Mouse (Mus musculus): Measurements from ENCODE around the gene Psmb5.

The Psmb5 gene

GRCm38 (mm10) chr14:54617897-54618365 is at the start of gene Psmb5:
Gene Psmb5 (minus strand): TSS chr14:54618022.
- DNase-seq (ENCODE audit: low read depth, low spot score) = peak; percentile 96

GRCm38 (mm10) chr14:54664477-54665222 is 46.8 kb upstream of the Psmb5 start:
- peak; percentile 91 for DNase-seq (ENCODE audit: low read depth, low spot score)

GRCm38 (mm10) chr14:54660009-54660408 is 42.2 kb upstream of the Psmb5 start:
- peak; percentile 49 for DNase-seq (ENCODE audit: low read depth, low spot score)

GRCm38 (mm10) chr14:54653496-54653895 is 35.7 kb upstream of the Psmb5 start:
- peak; percentile 96 for DNase-seq (ENCODE audit: low read depth, low spot score)

GRCm38 (mm10) chr14:54652787-54653186 is 35.0 kb upstream of the Psmb5 start:
- no peak for DNase-seq (ENCODE audit: low read depth, low spot score)

- DNase-seq (ENCODE audit: low read depth, low spot score) = no peak
These were observed 33.7 kb upstream of the Psmb5 start for GRCm38 (mm10) chr14:54651556-54651955.

GRCm38 (mm10) chr14:54650621-54651454 is 33.0 kb upstream of the Psmb5 start:
- peak; percentile 95 for DNase-seq (ENCODE audit: low read depth, low spot score)

GRCm38 (mm10) chr14:54647900-54648299 is 30.1 kb upstream of the Psmb5 start:
- DNase-seq (ENCODE audit: low read depth, low spot score) = no peak

GRCm38 (mm10) chr14:54646898-54647636 is 29.2 kb upstream of the Psmb5 start:
- DNase-seq (ENCODE audit: low read depth, low spot score) = no peak

- no peak for DNase-seq (ENCODE audit: low read depth, low spot score)
These were observed 28.6 kb upstream of the Psmb5 start for GRCm38 (mm10) chr14:54646455-54646854.

GRCm38 (mm10) chr14:54644294-54644693 is 26.5 kb upstream of the Psmb5 start:
- DNase-seq (ENCODE audit: low read depth, low spot score) = no peak

GRCm38 (mm10) chr14:54643011-54643410 is 25.2 kb upstream of the Psmb5 start:
- DNase-seq (ENCODE audit: low read depth, low spot score) = no peak

- DNase-seq (ENCODE audit: low read depth, low spot score) = no peak
These were observed 24.6 kb upstream of the Psmb5 start for GRCm38 (mm10) chr14:54642224-54642944.

- DNase-seq (ENCODE audit: low read depth, low spot score) = peak; percentile 89
These were observed 23.6 kb upstream of the Psmb5 start, which contains the start of gene Cdh24 for GRCm38 (mm10) chr14:54641305-54641969. Gene Cdh24 (minus strand): TSS chr14:54641364.

- no peak for DNase-seq (ENCODE audit: low read depth, low spot score)
These were observed 23.1 kb upstream of the Psmb5 start, which contains the start of gene Gm17606 for GRCm38 (mm10) chr14:54640946-54641304. Gene Gm17606 (plus strand): TSS chr14:54640952.

GRCm38 (mm10) chr14:54640121-54640520 is 22.3 kb upstream of the Psmb5 start:
- DNase-seq (ENCODE audit: low read depth, low spot score) = no peak

GRCm38 (mm10) chr14:54638210-54638609 is 20.4 kb upstream of the Psmb5 start:
- peak; percentile 55 for DNase-seq (ENCODE audit: low read depth, low spot score)

- DNase-seq (ENCODE audit: low read depth, low spot score) = peak; percentile 47
These were observed 19.1 kb upstream of the Psmb5 start for GRCm38 (mm10) chr14:54636954-54637353.

GRCm38 (mm10) chr14:54634182-54634581 is 16.4 kb upstream of the Psmb5 start:
- no peak for DNase-seq (ENCODE audit: low read depth, low spot score)

- DNase-seq (ENCODE audit: low read depth, low spot score) = no peak
These were observed 14.4 kb upstream of the Psmb5 start for GRCm38 (mm10) chr14:54632252-54632651.

- no peak for DNase-seq (ENCODE audit: low read depth, low spot score)
These were observed 13.4 kb upstream of the Psmb5 start for GRCm38 (mm10) chr14:54631240-54631599.
